Mouse (Mus musculus): ENCODE results near the gene Gm20894.
"Not testable (repeated sequence)": the region's sequence is repeated elsewhere in the genome, so short reads cannot be mapped to it uniquely, and the experiment has no call there.

The Gm20894 gene

GRCm38 (mm10) chrY:28271412-28271811 is at the start of gene Gm20894:
Gene Gm20894 (minus strand): TSS chrY:28271512.
- not testable (repeated sequence) for DNase-seq (ENCODE audit: low read depth, low spot score)

All from telencephalon, adult 2 months (tissue).